Mouse (Mus musculus) heart, adult 2 months (tissue): Measurements from ENCODE around the gene Agpat3. TPM values are rescaled to one million over a fixed set of nuclear protein-coding genes. Genes with fewer than 3 reads are reported as not detected.
A peak's percentile ranks its signal among the peaks of the same experiment; 100 is the strongest.

Experiments used
- DNase-seq, 2 experiments: peaks; one replicate each; pipeline ENCODE4 v3.0.0; 2021
- H3K27ac ChIP-seq: fragments of 200-600 bp; 2 replicates; pipeline ENCODE4 v1.8.1; 2022
- H3K27me3 ChIP-seq: fragments of 200-500 bp; 2 replicates; pipeline ENCODE4 v1.6.1; 2012; ENCODE audit warnings: mild to moderate bottlenecking, low read length, inconsistent platforms, mixed read lengths; ENCODE audit not compliant: control insufficient read depth, insufficient read depth
- H3K36me3 ChIP-seq: fragments of 200-500 bp; 2 replicates; pipeline ENCODE4 v1.6.1; 2012; ENCODE audit warnings: low read length, inconsistent platforms; ENCODE audit not compliant: control insufficient read depth, insufficient read depth
- H3K4me1 ChIP-seq: fragments of 200-500 bp; 2 replicates; pipeline ENCODE4 v1.6.1; 2011; ENCODE audit warnings: low read length; ENCODE audit not compliant: control insufficient read depth, insufficient read depth
- H3K4me3 ChIP-seq: fragments of 200-600 bp; 2 replicates; pipeline ENCODE4 v1.8.1; 2022
- H3K79me2 ChIP-seq: fragments of 200-500 bp; replicated peaks from 2 replicates; pipeline ENCODE4 v1.6.1; 2012; ENCODE audit warnings: mild to moderate bottlenecking, inconsistent platforms, low read length, moderate library complexity, mixed read lengths; ENCODE audit not compliant: control insufficient read depth, insufficient read depth
- H3K9ac ChIP-seq: fragments of 200-500 bp; 2 replicates; pipeline ENCODE4 v1.6.1; 2012; ENCODE audit warnings: low read depth, mild to moderate bottlenecking, control low read depth, inconsistent platforms, low read length, mixed read lengths
- CTCF ChIP-seq: fragments of 200-600 bp; IDR thresholded peaks from 2 replicates; pipeline ENCODE4 v1.8.1; 2022; ENCODE audit warnings: antibody characterized with exemption, mild to moderate bottlenecking, moderate library complexity
- EP300 ChIP-seq: fragments of 200-500 bp; IDR thresholded peaks from 2 replicates; pipeline ENCODE4 v1.6.1; 2011; ENCODE audit warnings: low read depth, low read length, control low read depth; ENCODE audit not compliant: insufficient read depth
- POLR2A ChIP-seq: fragments of 200-500 bp; IDR thresholded peaks from 2 replicates; pipeline ENCODE4 v1.6.1; 2011; ENCODE audit warnings: mild to moderate bottlenecking, low read depth, low read length, control low read depth; ENCODE audit not compliant: insufficient read depth
- WGBS: fragments of 180-500 bp; shearing (Covaris S2); methylation state at CpG from one replicate; pipeline ENCODE4 v1.1.7; 2018; 5-methylcytosine and 5-hydroxymethylcytosine counted together
- intact Hi-C: fragments of 180-260 bp; cut with DNase I; formaldehyde crosslinking; loops from one replicate; pipeline ENCODE4 v1.15.1; 2025
- polyA plus RNA-seq: library from polyadenylated mRNA; depleted of rRNA; stranded (reverse); fragments of >200 nt; gene quantifications from 2 replicates; pipeline ENCODE4 v1.2.3, GENCODE M21; 2012
- total RNA-seq, 2 experiments: library from RNA; stranded (reverse); gene quantifications; 2 replicates each; pipeline ENCODE4 v1.2.3; 2021

Gene Agpat3
- total and polyA plus RNA-seq, 3 experiments = 209 to 286 (median 232) TPM

DNA sequence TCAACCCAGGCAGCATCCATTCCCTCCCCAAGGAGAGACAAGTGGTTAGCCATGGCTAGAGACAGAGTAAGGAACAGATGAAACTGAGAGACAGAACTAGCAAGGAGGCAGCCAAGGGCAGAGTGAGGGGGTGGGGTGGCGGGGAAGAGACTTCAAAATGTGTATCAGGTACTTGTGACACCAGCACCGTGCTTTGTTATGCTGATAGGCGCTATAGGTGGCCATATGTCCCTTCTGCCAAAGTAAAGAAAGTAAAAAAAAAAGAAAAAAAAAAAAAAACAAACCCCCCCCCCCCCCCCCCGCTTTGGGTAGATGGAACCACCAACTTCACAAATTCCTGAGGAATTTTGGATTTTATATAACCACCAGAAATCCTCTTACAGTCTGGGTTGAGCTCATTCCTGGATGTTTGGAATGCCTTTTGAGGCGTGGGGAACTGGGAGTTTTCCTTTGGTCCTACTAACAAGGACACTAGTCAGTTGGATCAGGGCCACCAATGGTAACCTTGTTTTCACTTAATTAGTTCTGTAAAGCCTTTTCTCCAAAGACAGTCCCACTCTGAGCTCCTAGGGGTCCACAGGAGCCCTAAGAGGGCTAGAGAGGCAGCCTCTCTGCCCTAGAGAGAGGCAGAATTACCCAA is 14.0 kb upstream of the Agpat3 start:
- H3K9ac ChIP-seq = no peak overlapping the region
- no peaks in the 10 kb centered on the region for H3K79me2 ChIP-seq
- H3K4me1 ChIP-seq = peaks cover 5% of the 10 kb centered on the region
- 0 out of 2 replicates have a peak overlapping the region, but pooled peaks have one; percentile 38 for H3K27ac ChIP-seq
- intact Hi-C loops = no loop called here
- WGBS = 47% methylated on average over 5 of the region's 5 CpGs
- no peaks in the 10 kb centered on the region for H3K36me3 ChIP-seq
- TF ChIP-seq CTCF = no peak
- no peak for TF ChIP-seq EP300
- H3K4me3 ChIP-seq = no peak overlapping the region
- H3K27me3 ChIP-seq = no peaks in the 10 kb centered on the region
- DNase-seq = no peak

DNA sequence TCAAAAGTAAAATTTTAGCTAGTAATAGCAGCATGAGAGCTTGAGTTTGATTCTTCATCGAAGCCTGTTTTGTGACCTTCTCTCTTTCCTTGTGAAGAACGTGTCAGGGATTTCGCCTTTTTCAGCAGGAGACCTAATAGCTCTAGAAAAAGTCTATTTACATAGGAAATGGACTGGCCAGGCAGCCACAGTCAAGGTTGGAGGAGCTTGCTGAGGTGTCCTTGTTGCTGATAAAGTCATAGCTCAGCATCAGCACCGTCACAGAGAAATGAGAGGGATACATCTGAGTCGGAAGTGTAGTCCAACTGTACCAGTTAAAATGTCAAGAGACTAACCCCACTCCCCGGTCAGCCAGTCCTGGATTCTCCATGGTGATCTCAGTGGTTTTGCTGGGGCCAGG is 13.3 kb upstream of the Agpat3 start:
- no peak for TF ChIP-seq EP300
- TF ChIP-seq POLR2A = no peak
- no peak for TF ChIP-seq CTCF
- H3K79me2 ChIP-seq = no peaks in the 10 kb centered on the region
- no peak for DNase-seq
- intact Hi-C loops = no loop called here
- no peak overlapping the region for H3K4me3 ChIP-seq
- WGBS = 84% methylated on average over 6 of the region's 6 CpGs
- H3K9ac ChIP-seq = no peak overlapping the region
- no peaks in the 10 kb centered on the region for H3K36me3 ChIP-seq
- H3K27ac ChIP-seq = no peak overlapping the region
- peaks cover 5% of the 10 kb centered on the region for H3K4me1 ChIP-seq
- no peaks in the 10 kb centered on the region for H3K27me3 ChIP-seq

DNA sequence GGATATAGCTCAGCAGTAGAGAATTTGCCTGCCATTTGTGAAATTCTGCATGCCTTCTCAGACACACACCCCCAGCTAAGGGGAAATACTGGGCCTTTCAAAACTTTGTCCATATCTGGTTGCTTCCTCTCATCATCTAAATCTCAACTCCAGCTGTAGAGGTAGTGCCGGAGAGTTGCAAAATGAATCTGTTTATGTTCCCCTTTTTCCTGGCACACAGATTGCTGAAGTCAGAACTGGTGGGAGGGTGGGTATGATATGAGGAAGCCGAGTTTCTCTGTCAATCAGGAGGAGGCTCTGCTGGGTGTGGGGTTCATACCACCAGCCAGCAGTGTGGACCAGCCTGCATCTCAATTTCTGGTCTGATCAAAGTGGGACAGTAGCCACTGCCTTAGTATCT is 11.8 kb upstream of the Agpat3 start:
- TF ChIP-seq EP300 (no peak), CTCF (no peak), POLR2A (no peak)
- 31% methylated on average over 2 of the region's 2 CpGs for WGBS
- intact Hi-C loops = loop anchor here (5.0 kb wide), 1 partner anchor 42 kb away; no protein-coding TSS in a partner anchor
- Histone ChIP-seq H3K9ac (no peak overlapping the region), H3K79me2 (no peaks in the 10 kb centered on the region), H3K4me3 (no peak overlapping the region), H3K27me3 (no peaks in the 10 kb centered on the region), H3K27ac (no peak overlapping the region), H3K36me3 (no peaks in the 10 kb centered on the region), H3K4me1 (peaks cover 5% of the 10 kb centered on the region)
- peak in 1 of 2 experiments; percentile 24 for DNase-seq

DNA sequence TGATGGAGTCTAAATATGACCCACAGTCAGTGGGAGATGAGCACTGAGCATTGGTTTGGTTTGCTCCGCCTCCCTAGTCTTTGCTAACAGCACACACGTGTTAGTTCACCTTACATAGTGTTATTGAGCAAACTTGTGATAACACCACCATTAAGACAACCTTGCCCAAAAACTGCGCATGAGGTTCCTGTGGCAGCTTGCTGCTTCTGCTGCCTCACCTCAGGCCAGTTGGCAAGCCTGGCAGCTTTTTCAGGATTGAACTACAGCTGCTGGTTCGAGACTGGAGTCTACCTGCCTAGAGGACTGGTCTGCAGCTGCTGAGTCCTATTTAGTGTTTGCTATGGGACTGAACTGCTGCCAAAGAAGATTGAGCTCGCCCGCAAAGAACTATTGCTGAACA is 11.1 kb upstream of the Agpat3 start:
- intact Hi-C loops = loop anchor here (5.0 kb wide), 1 partner anchor 41 kb away; no protein-coding TSS in a partner anchor
- Histone ChIP-seq H3K9ac (no peak overlapping the region), H3K27me3 (no peaks in the 10 kb centered on the region), H3K79me2 (no peaks in the 10 kb centered on the region), H3K36me3 (no peaks in the 10 kb centered on the region), H3K4me1 (peaks cover 5% of the 10 kb centered on the region), H3K4me3 (no peak overlapping the region), H3K27ac (no peak overlapping the region)
- 85% methylated on average over 6 of the region's 6 CpGs for WGBS
- DNase-seq = no peak
- TF ChIP-seq CTCF (no peak), EP300 (no peak), POLR2A (no peak)

DNA sequence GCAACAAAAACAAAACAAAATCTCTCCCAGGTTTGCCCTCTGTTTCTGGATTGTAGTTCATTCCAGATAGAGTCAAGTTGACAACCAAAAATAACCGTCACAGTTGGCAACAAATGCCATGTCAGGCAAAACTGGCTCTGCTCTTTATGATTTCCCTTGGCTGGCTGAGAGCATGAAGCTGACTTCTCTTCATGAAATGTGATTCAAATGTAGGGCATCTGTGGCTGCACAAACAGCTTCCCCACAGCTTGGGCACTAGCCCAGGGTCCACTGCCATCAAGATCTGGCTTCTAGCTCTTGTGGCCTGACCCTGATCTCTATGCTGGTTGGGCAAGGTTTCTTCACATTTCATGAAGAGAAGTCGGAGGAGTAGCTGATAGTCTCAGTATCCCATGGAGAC is 9.7 kb upstream of the Agpat3 start:
- peak; percentile 26 to 58 for DNase-seq
- TF ChIP-seq POLR2A (no peak), EP300 (no peak), CTCF (no peak)
- Histone ChIP-seq H3K27ac (peak overlapping the region; percentile 60), H3K9ac (no peak overlapping the region), H3K4me1 (peaks cover 5% of the 10 kb centered on the region), H3K79me2 (no peaks in the 10 kb centered on the region), H3K36me3 (no peaks in the 10 kb centered on the region), H3K4me3 (no peak overlapping the region), H3K27me3 (no peaks in the 10 kb centered on the region)
- WGBS = 39% methylated on average over 2 of the region's 2 CpGs
- intact Hi-C loops = loop anchor here (5.0 kb wide), 1 partner anchor 40 kb away; no protein-coding TSS in a partner anchor

DNA sequence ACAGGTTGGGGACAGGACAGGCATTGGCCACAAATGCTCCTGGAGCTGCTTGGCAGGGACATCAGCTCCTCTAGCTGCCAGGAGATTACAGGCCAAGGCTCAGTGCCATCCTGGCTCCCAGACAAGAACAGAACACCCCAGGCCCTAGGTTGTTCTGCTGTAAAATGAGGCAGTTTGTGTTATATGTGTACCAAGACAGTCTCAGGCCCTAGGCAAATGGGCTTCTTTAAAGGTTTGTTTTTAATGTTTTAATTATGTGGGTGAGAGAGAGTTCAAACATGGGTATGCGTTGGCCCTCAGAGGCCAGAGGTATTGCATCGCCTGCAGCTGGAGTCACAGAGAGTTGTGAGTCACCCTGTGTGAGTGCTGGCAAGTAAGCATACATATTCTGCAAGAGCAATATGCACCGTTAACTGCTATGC is 8.0 kb upstream of the Agpat3 start:
- H3K4me3 ChIP-seq = no peak overlapping the region
- H3K79me2 ChIP-seq = no peaks in the 10 kb centered on the region
- H3K27ac ChIP-seq = no peak overlapping the region; the same call in none of the 2 replicates
- H3K9ac ChIP-seq = no peak overlapping the region
- H3K36me3 ChIP-seq = no peaks in the 10 kb centered on the region
- WGBS = 43% methylated on average over 3 of the region's 3 CpGs
- intact Hi-C loops = loop anchor here (5.0 kb wide), 1 partner anchor 38 kb away; no protein-coding TSS in a partner anchor
- no peak for TF ChIP-seq CTCF
- TF ChIP-seq POLR2A = no peak
- TF ChIP-seq EP300 = no peak
- peaks cover 5% of the 10 kb centered on the region; the same call in 1 of the 2 replicates for H3K4me1 ChIP-seq
- peak; percentile 52 to 68 for DNase-seq
- no peaks in the 10 kb centered on the region for H3K27me3 ChIP-seq
